Mouse (Mus musculus): Measurements from ENCODE around the gene Susd2. TPM values are rescaled to one million over a fixed set of nuclear protein-coding genes. Genes with fewer than 3 reads are reported as not detected.
A peak's percentile ranks its signal among the peaks of the same experiment; 100 is the strongest.

Susd2 gene
- polyA plus RNA-seq, 1 experiment: 261 TPM

DNA sequence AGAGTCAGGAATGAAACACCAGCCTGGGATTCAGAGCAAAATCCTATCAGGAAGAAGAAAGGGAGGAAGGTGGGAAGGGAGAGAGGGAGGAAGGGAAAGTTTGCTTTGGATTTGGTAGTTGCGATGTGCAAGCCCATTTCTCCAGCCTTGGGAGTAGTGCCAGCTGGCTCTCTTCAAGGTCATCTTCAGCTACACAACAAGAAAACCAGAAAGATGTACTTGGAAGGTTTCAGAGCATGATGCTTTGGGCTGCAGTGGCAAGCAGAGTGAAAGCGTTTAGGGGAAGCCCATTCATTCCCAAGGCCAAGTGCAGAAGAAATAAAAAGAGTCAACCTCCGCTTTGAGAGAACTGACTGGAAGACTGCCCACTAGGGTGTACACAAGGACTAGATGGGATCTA lies 16.3 kb downstream of the Susd2 start:
- Histone ChIP-seq H3K4me3 (ENCODE audit: low read depth, low read length) (no peak overlapping the region), H3K27me3 (ENCODE audit: control insufficient read depth, insufficient read depth, low read length) (no peaks in the 10 kb centered on the region), H3K27ac (ENCODE audit: insufficient read depth, low read depth, low read length) (no peak overlapping the region), H3K36me3 (ENCODE audit: control insufficient read depth, insufficient read depth, low read length) (no peaks in the 10 kb centered on the region), H3K4me1 (ENCODE audit: control insufficient read depth, insufficient read depth, insufficient read length, low read length) (no peaks in the 10 kb centered on the region)
- no peak for TF ChIP-seq POLR2A (IDR thresholded peaks at IDR 0.05; ENCODE audit: low read depth, low read length)
- no peak for TF ChIP-seq CTCF (IDR thresholded peaks at IDR 0.05; ENCODE audit: extremely low read depth, insufficient read length, insufficient replicate concordance, low read depth, low read length)
- WGBS: 63% methylated on average over 3 of the region's 3 CpGs

GRCm38 (mm10) chr10:75626991-75627390 lies 16.8 kb downstream of the Susd2 start:
- no peak for TF ChIP-seq POLR2A (IDR thresholded peaks at IDR 0.05; ENCODE audit: low read depth, low read length)
- TF ChIP-seq CTCF (IDR thresholded peaks at IDR 0.05; ENCODE audit: extremely low read depth, insufficient read length, insufficient replicate concordance, low read depth, low read length): no peak
- Histone ChIP-seq H3K27me3 (ENCODE audit: control insufficient read depth, insufficient read depth, low read length) (no peaks in the 10 kb centered on the region), H3K4me1 (ENCODE audit: control insufficient read depth, insufficient read depth, insufficient read length, low read length) (no peaks in the 10 kb centered on the region), H3K27ac (ENCODE audit: insufficient read depth, low read depth, low read length) (no peak overlapping the region), H3K4me3 (ENCODE audit: low read depth, low read length) (no peak overlapping the region), H3K36me3 (ENCODE audit: control insufficient read depth, insufficient read depth, low read length) (no peaks in the 10 kb centered on the region)
- WGBS: 28% methylated on average over 3 of the region's 3 CpGs

GRCm38 (mm10) chr10:75625920-75626319 lies 17.9 kb downstream of the Susd2 start:
- H3K27ac ChIP-seq (ENCODE audit: insufficient read depth, low read depth, low read length): no peak overlapping the region
- 38% methylated on average over 6 of the region's 6 CpGs for WGBS
- no peaks in the 10 kb centered on the region for H3K36me3 ChIP-seq (ENCODE audit: control insufficient read depth, insufficient read depth, low read length)
- no peaks in the 10 kb centered on the region for H3K27me3 ChIP-seq (ENCODE audit: control insufficient read depth, insufficient read depth, low read length)
- no peak for TF ChIP-seq CTCF (IDR thresholded peaks at IDR 0.05; ENCODE audit: extremely low read depth, insufficient read length, insufficient replicate concordance, low read depth, low read length)
- no peak for TF ChIP-seq POLR2A (IDR thresholded peaks at IDR 0.05; ENCODE audit: low read depth, low read length)
- no peak overlapping the region for H3K4me3 ChIP-seq (ENCODE audit: low read depth, low read length)
- H3K4me1 ChIP-seq (ENCODE audit: control insufficient read depth, insufficient read depth, insufficient read length, low read length): no peaks in the 10 kb centered on the region

GRCm38 (mm10) chr10:75620818-75621217 lies 23.0 kb downstream of the Susd2 start:
- Histone ChIP-seq H3K4me3 (ENCODE audit: low read depth, low read length) (no peak overlapping the region), H3K36me3 (ENCODE audit: control insufficient read depth, insufficient read depth, low read length) (no peaks in the 10 kb centered on the region), H3K27ac (ENCODE audit: insufficient read depth, low read depth, low read length) (no peak overlapping the region), H3K27me3 (ENCODE audit: control insufficient read depth, insufficient read depth, low read length) (no peaks in the 10 kb centered on the region; the same call in 1 of the 2 replicates), H3K4me1 (ENCODE audit: control insufficient read depth, insufficient read depth, insufficient read length, low read length) (no peaks in the 10 kb centered on the region)
- no peak for TF ChIP-seq POLR2A (IDR thresholded peaks at IDR 0.05; ENCODE audit: low read depth, low read length)
- TF ChIP-seq CTCF (IDR thresholded peaks at IDR 0.05; ENCODE audit: extremely low read depth, insufficient read length, insufficient replicate concordance, low read depth, low read length): no peak
- WGBS: 43% methylated on average over 3 of the region's 3 CpGs

- Histone ChIP-seq H3K27ac (ENCODE audit: insufficient read depth, low read depth, low read length) (no peak overlapping the region), H3K27me3 (ENCODE audit: control insufficient read depth, insufficient read depth, low read length) (no peaks in the 10 kb centered on the region; the same call in 1 of the 2 replicates), H3K4me3 (ENCODE audit: low read depth, low read length) (no peak overlapping the region), H3K36me3 (ENCODE audit: control insufficient read depth, insufficient read depth, low read length) (no peaks in the 10 kb centered on the region), H3K4me1 (ENCODE audit: control insufficient read depth, insufficient read depth, insufficient read length, low read length) (no peaks in the 10 kb centered on the region)
- WGBS: 87% methylated on average over 4 of the region's 4 CpGs
- TF ChIP-seq POLR2A (IDR thresholded peaks at IDR 0.05; ENCODE audit: low read depth, low read length) (no peak), CTCF (IDR thresholded peaks at IDR 0.05; ENCODE audit: extremely low read depth, insufficient read length, insufficient replicate concordance, low read depth, low read length) (no peak)
Observed at GRCm38 (mm10) chr10:75616044-75616443, 27.8 kb downstream of the Susd2 start.

GRCm38 (mm10) chr10:75610486-75610885 lies 33.3 kb downstream of the Susd2 start:
- H3K27me3 ChIP-seq (ENCODE audit: control insufficient read depth, insufficient read depth, low read length): no peaks in the 10 kb centered on the region
- H3K4me3 ChIP-seq (ENCODE audit: low read depth, low read length): no peak overlapping the region
- no peaks in the 10 kb centered on the region for H3K36me3 ChIP-seq (ENCODE audit: control insufficient read depth, insufficient read depth, low read length)
- WGBS: 56% methylated on average over 7 of the region's 7 CpGs
- H3K27ac ChIP-seq (ENCODE audit: insufficient read depth, low read depth, low read length): peak overlapping the region; percentile 60
- TF ChIP-seq POLR2A (IDR thresholded peaks at IDR 0.05; ENCODE audit: low read depth, low read length): no peak
- no peak for TF ChIP-seq CTCF (IDR thresholded peaks at IDR 0.05; ENCODE audit: extremely low read depth, insufficient read length, insufficient replicate concordance, low read depth, low read length)
- peaks cover 3% of the 10 kb centered on the region; the same call in 1 of the 2 replicates for H3K4me1 ChIP-seq (ENCODE audit: control insufficient read depth, insufficient read depth, insufficient read length, low read length)

DNA sequence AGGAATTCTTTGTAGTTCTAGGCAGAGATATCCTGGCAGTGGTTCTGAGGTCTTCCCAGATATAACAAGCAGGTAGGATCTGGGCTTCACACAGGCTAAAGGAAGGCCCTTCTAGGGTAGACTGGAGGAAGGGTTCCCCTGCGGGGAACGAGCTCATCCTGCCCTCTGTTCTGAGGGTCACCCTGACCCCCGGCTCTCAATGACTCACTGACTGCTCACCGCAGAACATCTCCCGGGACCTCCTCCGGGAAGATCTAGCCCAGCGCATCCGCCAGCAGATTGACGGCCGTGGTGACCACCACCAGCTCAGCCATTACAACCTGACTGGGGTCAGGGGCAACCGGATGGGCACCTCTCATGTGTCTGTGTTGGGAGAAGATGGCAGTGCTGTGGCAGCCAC lies 34.8 kb downstream of the Susd2 start:
- WGBS: 90% methylated on average over 11 of the region's 11 CpGs
- Histone ChIP-seq H3K4me3 (ENCODE audit: low read depth, low read length) (no peak overlapping the region), H3K27me3 (ENCODE audit: control insufficient read depth, insufficient read depth, low read length) (no peaks in the 10 kb centered on the region), H3K4me1 (ENCODE audit: control insufficient read depth, insufficient read depth, insufficient read length, low read length) (peaks cover 5% of the 10 kb centered on the region; the same call in 1 of the 2 replicates), H3K27ac (ENCODE audit: insufficient read depth, low read depth, low read length) (no peak overlapping the region), H3K36me3 (ENCODE audit: control insufficient read depth, insufficient read depth, low read length) (no peaks in the 10 kb centered on the region)
- TF ChIP-seq CTCF (IDR thresholded peaks at IDR 0.05; ENCODE audit: extremely low read depth, insufficient read length, insufficient replicate concordance, low read depth, low read length): no peak
- TF ChIP-seq POLR2A (IDR thresholded peaks at IDR 0.05; ENCODE audit: low read depth, low read length): no peak
